ENCODE assay signal across 34 mouse cellular contexts in the genomic region with DNA sequence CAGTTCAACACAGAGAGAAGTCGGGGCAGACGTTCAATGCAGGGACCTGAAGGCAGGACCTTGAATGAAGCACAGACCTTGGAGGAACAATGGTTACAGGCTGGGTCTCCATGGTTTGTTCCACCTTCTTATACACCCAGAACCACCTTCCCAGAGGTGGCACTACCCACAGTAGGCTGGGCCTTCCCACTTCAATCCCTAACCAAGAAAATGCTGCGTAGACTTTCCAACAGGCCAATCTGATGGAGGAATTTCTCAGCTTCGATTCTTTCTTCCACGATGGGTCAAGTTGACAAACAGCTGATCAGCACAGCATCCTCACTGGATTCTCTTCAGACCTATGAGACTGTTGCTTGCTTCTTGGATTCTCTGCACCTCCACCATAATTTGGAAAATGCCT.
"Had no signal": no experiment of that assay in that cellular context is flagged by ENCODE, and none has a peak within 500 bp of the region (broad histone marks: within the 10 kb centered on the region; RNA-seq: fewer than 3 reads in every experiment).

No protein-coding gene starts in this region.

- DNase-seq: heart, postnatal 10 days; heart, postnatal 14 days; heart, postnatal 36 days; heart, postnatal 4 days; kidney, adult 11 months; kidney, adult 18-20 months; kidney, adult 2 months; kidney, adult 8-10 months; kidney, adult 9 months; kidney, postnatal 10 days; kidney, postnatal 14 days; kidney, postnatal 25 days; kidney, postnatal 36 days; kidney, postnatal 4 days; layer of hippocampus, adult 9-11 months; layer of hippocampus, postnatal 36 days had no signal

- H3K9ac ChIP-seq: heart, embryonic 12.5 days; heart, embryonic 13.5 days; heart, embryonic 15.5 days; hindbrain, embryonic 12.5 days; hindbrain, embryonic 13.5 days; hindbrain, embryonic 14.5 days; hindbrain, embryonic 15.5 days; intestine, embryonic 15.5 days; kidney, embryonic 15.5 days had no signal

- H3K9me3 ChIP-seq: heart, embryonic 12.5 days; heart, embryonic 13.5 days; heart, embryonic 15.5 days; hindbrain, embryonic 10.5 days; hindbrain, embryonic 12.5 days; hindbrain, embryonic 13.5 days; hindbrain, embryonic 15.5 days; intestine, embryonic 15.5 days; kidney, embryonic 15.5 days had no signal

- H3K4me2 ChIP-seq: heart, embryonic 12.5 days; heart, embryonic 13.5 days; heart, embryonic 15.5 days; hindbrain, embryonic 12.5 days; hindbrain, embryonic 13.5 days; hindbrain, embryonic 14.5 days; hindbrain, embryonic 15.5 days; intestine, embryonic 15.5 days; kidney, embryonic 15.5 days had no signal

- H3K27me3 ChIP-seq: heart, embryonic 12.5 days; heart, embryonic 13.5 days; heart, embryonic 15.5 days; hindbrain, embryonic 12.5 days; hindbrain, embryonic 13.5 days; hindbrain, embryonic 15.5 days; intestine, embryonic 15.5 days; kidney, embryonic 15.5 days had no signal

- H3K4me1 ChIP-seq: hindbrain, embryonic 10.5 days; hindbrain, embryonic 15.5 days; intestine, embryonic 15.5 days had no signal

- H3K27ac ChIP-seq: heart, embryonic 13.5 days; heart, embryonic 15.5 days; hindbrain, embryonic 10.5 days; hindbrain, embryonic 12.5 days; hindbrain, embryonic 13.5 days; hindbrain, embryonic 14.5 days; hindbrain, embryonic 15.5 days; hindbrain, postnatal 0 days; intestine, embryonic 15.5 days; kidney, embryonic 15.5 days; kidney, postnatal 0 days; layer of hippocampus, adult 2 months; left cerebral cortex, adult 2 months had no signal

- H3K4me3 ChIP-seq: heart, embryonic 12.5 days; heart, embryonic 13.5 days; heart, embryonic 15.5 days; hindbrain, embryonic 10.5 days; hindbrain, embryonic 12.5 days; hindbrain, embryonic 13.5 days; hindbrain, embryonic 15.5 days; intestine, embryonic 15.5 days; kidney, embryonic 15.5 days; layer of hippocampus, adult 2 months; left cerebral cortex, adult 2 months had no signal

- ATAC-seq: hindbrain, embryonic 16.5 days; hindbrain, postnatal 0 days; inflammation-experienced regulatory T-cells, adult 6 months; intestine, embryonic 15.5 days; intestine, embryonic 16.5 days; intestine, postnatal 0 days had no signal

- H3K36me3 ChIP-seq: heart, embryonic 12.5 days; heart, embryonic 13.5 days; heart, embryonic 15.5 days; hindbrain, embryonic 10.5 days; hindbrain, embryonic 12.5 days; hindbrain, embryonic 13.5 days; hindbrain, embryonic 15.5 days; intestine, embryonic 15.5 days; kidney, embryonic 15.5 days had no signal
